Mouse (Mus musculus) forebrain, embryonic 16.5 days (tissue): ENCODE data around the gene Limk2. TPM values are rescaled to one million over a fixed set of nuclear protein-coding genes. Genes with fewer than 3 reads are reported as not detected.

Experiments
- ATAC-seq: fragments of 200-750 bp; cut with Nextera tagmentation; 2 replicates; pipeline ENCODE4 v1.8.0; 2017; ENCODE audit warnings: mild to moderate bottlenecking, moderate library complexity
- H3K27ac ChIP-seq: fragments of 300-500 bp; sonication (generic); 2 replicates; pipeline ENCODE4 v1.5.1; 2014; ENCODE audit warnings: low read length, control low read depth
- H3K27me3 ChIP-seq: fragments of 300-500 bp; sonication (generic); replicated peaks from 2 replicates; pipeline ENCODE4 v1.6.1; 2014; ENCODE audit warnings: low read length; ENCODE audit not compliant: control insufficient read depth, insufficient read depth
- H3K36me3 ChIP-seq: fragments of 300-500 bp; sonication (generic); 2 replicates; pipeline ENCODE4 v1.6.1; 2014; ENCODE audit not compliant: control insufficient read depth, insufficient read depth
- H3K4me1 ChIP-seq: fragments of 300-500 bp; sonication (generic); replicated peaks from 2 replicates; pipeline ENCODE4 v1.6.1; 2014; ENCODE audit warnings: low read length; ENCODE audit not compliant: control insufficient read depth, insufficient read depth
- H3K4me2 ChIP-seq: fragments of 300-500 bp; sonication (generic); 2 replicates; pipeline ENCODE4 v1.6.1; 2014; ENCODE audit warnings: mild to moderate bottlenecking, low read length, control low read depth
- H3K4me3 ChIP-seq: fragments of 300-500 bp; sonication (generic); replicated peaks from 2 replicates; pipeline ENCODE4 v1.5.1; 2014; ENCODE audit warnings: mild to moderate bottlenecking, low read length, control low read depth
- H3K9ac ChIP-seq: fragments of 300-500 bp; sonication (generic); replicated peaks from 2 replicates; pipeline ENCODE4 v1.6.1; 2014; ENCODE audit warnings: low read depth, low read length, control low read depth
- H3K9me3 ChIP-seq: fragments of 300-500 bp; sonication (generic); 2 replicates; pipeline ENCODE4 v1.6.1; 2016; ENCODE audit warnings: low read length; ENCODE audit not compliant: control insufficient read depth
- WGBS: fragments of 180-500 bp; shearing (Covaris S2); extraction: QIAGEN DNeasy Blood & Tissue Kit; methylation state at CpG from one replicate; pipeline ENCODE4 v1.1.7; 2014; 5-methylcytosine and 5-hydroxymethylcytosine counted together
- polyA plus RNA-seq: library from polyadenylated mRNA; unstranded; fragments of >200 nt; fragmentation: Nextera tagmentation; extraction: Ambion mirVana; gene quantifications from 2 replicates; pipeline ENCODE4 v1.2.1, GENCODE M21; 2015

Gene Limk2
- polyA plus RNA-seq, 1 experiment from 2014 or later = 127 TPM

DNA sequence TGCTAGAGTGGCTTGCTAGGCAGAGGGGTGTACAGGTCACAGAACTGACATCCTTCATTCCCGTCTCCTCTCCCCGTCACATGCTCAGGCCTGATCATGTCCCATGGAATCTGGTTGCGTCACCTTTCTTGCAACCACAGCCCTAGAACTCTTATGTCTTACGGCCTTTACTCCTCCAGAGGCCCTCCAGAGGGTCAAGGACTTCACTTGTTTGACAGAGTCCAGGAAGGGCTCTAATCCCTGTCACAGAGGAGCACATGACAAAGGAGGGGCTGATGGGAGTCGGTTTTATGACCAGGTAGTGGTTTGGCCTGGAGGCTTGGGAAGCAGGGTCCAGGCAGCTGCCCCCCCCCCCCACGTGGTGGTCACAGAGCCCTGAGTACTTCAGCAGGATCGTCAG lies 40.0 kb downstream of the Limk2 start:
- Histone ChIP-seq H3K27me3 (no peaks in the 10 kb centered on the region), H3K4me3 (no peak overlapping the region), H3K4me1 (peaks cover 39% of the 10 kb centered on the region), H3K4me2 (peak overlapping the region; percentile 66; the same call in 1 of the 2 replicates), H3K27ac (no peak overlapping the region), H3K36me3 (no peaks in the 10 kb centered on the region), H3K9me3 (no peaks in the 10 kb centered on the region), H3K9ac (no peak overlapping the region)
- ATAC-seq = no peak
- 61% methylated on average over 7 of the region's 7 CpGs for WGBS

- Histone ChIP-seq H3K4me1 (peaks cover 24% of the 10 kb centered on the region), H3K4me2 (no peak overlapping the region), H3K36me3 (no peaks in the 10 kb centered on the region), H3K4me3 (no peak overlapping the region), H3K27me3 (no peaks in the 10 kb centered on the region), H3K9ac (no peak overlapping the region), H3K9me3 (no peaks in the 10 kb centered on the region), H3K27ac (no peak overlapping the region)
- no peak for ATAC-seq
- 88% methylated on average over 7 of the region's 7 CpGs for WGBS
Observed at GRCm38 (mm10) chr11:3366411-3366810, 42.6 kb downstream of the Limk2 start.

DNA sequence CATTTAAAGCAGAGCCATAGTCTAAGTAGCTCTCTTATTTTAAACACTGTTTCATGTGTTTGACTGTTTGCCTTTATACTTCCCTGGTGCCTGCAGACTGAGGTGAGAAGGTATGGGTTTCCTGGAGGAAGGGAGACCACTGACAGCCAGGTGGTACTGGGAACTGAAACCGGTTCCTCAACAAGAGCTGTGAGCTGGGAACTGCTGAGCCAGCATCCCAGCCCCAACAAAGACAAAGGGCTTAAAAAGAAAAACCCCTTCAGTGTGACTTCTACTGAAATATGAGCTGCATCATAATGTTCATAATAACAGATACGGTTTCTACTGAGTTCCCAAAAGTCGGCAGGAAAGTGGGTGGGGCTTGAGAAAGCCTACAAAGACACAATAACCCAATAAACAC lies 46.1 kb downstream of the Limk2 start:
- Histone ChIP-seq H3K4me1 (no peaks in the 10 kb centered on the region), H3K36me3 (peaks cover 4% of the 10 kb centered on the region), H3K9ac (no peak overlapping the region), H3K4me3 (no peak overlapping the region), H3K4me2 (no peak overlapping the region), H3K9me3 (no peaks in the 10 kb centered on the region), H3K27ac (no peak overlapping the region), H3K27me3 (no peaks in the 10 kb centered on the region)
- 78% methylated on average over 3 of the region's 3 CpGs for WGBS
- ATAC-seq = no peak

- Histone ChIP-seq H3K36me3 (peaks cover 25% of the 10 kb centered on the region), H3K27ac (no peak overlapping the region), H3K4me3 (no peak overlapping the region), H3K4me2 (no peak overlapping the region), H3K4me1 (no peaks in the 10 kb centered on the region), H3K27me3 (no peaks in the 10 kb centered on the region), H3K9me3 (no peaks in the 10 kb centered on the region), H3K9ac (no peak overlapping the region)
- no peak for ATAC-seq
- WGBS = 44% methylated on average over 18 of the region's 18 CpGs
Observed at GRCm38 (mm10) chr11:3352990-3353585, 55.9 kb downstream of the Limk2 start.

GRCm38 (mm10) chr11:3352131-3352530 lies 56.9 kb downstream of the Limk2 start:
- H3K27me3 ChIP-seq = no peaks in the 10 kb centered on the region
- 93% methylated on average over 9 of the region's 9 CpGs for WGBS
- H3K4me2 ChIP-seq = no peak overlapping the region
- H3K36me3 ChIP-seq = peaks cover 21% of the 10 kb centered on the region
- no peak overlapping the region for H3K4me3 ChIP-seq
- H3K9me3 ChIP-seq = no peaks in the 10 kb centered on the region
- no peaks in the 10 kb centered on the region; the same call in 1 of the 2 replicates for H3K4me1 ChIP-seq
- H3K27ac ChIP-seq = no peak overlapping the region
- H3K9ac ChIP-seq = no peak overlapping the region
- no peak for ATAC-seq

- no peak overlapping the region for H3K4me3 ChIP-seq
- H3K4me1 ChIP-seq = no peaks in the 10 kb centered on the region; the same call in 1 of the 2 replicates
- H3K9me3 ChIP-seq = no peaks in the 10 kb centered on the region
- H3K36me3 ChIP-seq = peaks cover 17% of the 10 kb centered on the region; the same call in 1 of the 2 replicates
- H3K9ac ChIP-seq = no peak overlapping the region
- no peak for ATAC-seq
- 90% methylated on average over 4 of the region's 4 CpGs for WGBS
- H3K4me2 ChIP-seq = no peak overlapping the region
- no peak overlapping the region for H3K27ac ChIP-seq
- no peaks in the 10 kb centered on the region for H3K27me3 ChIP-seq
Observed at GRCm38 (mm10) chr11:3349343-3349695, 59.7 kb downstream of the Limk2 start.

DNA sequence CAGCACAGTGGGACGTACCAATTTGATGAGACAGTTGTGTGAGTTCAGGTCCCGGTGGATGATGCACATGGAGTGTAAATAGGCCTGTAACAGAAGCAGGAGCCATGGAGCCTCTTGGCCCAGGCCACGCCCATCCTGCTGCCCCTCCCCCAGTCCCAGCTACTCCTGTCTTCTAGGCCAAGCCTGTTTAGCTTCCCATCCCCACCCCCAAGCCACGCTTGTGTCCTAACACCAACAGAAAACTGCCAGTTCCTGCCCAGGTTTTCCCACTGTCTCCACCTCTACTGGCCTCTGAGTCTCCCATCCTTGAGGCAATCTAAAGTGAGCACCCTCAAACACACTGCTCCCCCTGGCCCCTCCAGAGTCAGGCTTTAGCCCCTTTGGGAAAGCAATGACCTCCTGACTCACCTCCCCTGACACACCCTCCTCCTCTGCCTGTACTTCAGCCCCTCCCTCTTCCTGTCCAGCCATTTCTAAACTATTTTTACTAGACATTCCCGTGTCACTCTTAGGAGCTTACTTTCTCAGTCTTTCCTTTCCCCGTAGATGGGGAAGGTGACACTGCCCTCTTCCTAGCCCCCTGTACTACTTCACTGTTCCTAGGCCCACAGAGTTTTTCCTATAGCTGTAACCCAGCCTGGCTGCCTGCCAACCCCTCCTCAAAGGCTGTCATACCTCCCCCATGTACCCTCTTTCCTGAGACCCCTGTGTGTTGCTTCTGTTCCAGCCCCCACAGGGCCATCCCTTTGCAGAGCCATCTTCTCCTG lies 60.2 kb downstream of the Limk2 start:
- Histone ChIP-seq H3K4me2 (no peak overlapping the region), H3K27ac (no peak overlapping the region), H3K9me3 (no peaks in the 10 kb centered on the region), H3K4me1 (no peaks in the 10 kb centered on the region; the same call in 1 of the 2 replicates), H3K27me3 (no peaks in the 10 kb centered on the region), H3K36me3 (peaks cover 13% of the 10 kb centered on the region; the same call in 1 of the 2 replicates), H3K9ac (no peak overlapping the region), H3K4me3 (no peak overlapping the region)
- WGBS = 57% methylated on average over 6 of the region's 6 CpGs
- ATAC-seq = no peak

DNA sequence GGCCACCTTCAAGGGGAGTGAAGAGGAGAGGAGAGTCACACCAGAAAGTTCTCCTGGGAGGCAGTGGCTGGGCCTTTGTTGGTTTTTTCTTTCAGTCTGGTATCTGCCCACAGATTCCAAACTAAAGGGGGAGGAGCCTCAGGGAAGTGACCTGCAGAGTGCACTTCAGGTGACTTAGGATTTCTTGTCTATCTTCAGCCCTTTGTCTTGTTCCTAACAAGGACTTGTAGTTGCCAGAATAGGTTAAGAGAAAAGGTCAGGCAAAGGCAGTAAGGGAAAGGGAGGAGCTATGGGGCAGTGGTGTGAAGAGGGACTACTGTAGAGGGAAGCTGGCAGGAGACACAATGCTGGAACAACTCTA lies 61.2 kb downstream of the Limk2 start:
- Histone ChIP-seq H3K9ac (no peak overlapping the region), H3K27ac (no peak overlapping the region)

GRCm38 (mm10) chr11:3347091-3347834 lies 61.7 kb downstream of the Limk2 start:
- Histone ChIP-seq H3K36me3 (peaks cover 15% of the 10 kb centered on the region; the same call in 1 of the 2 replicates), H3K27me3 (no peaks in the 10 kb centered on the region), H3K4me1 (no peaks in the 10 kb centered on the region; the same call in 1 of the 2 replicates), H3K4me2 (no peak overlapping the region), H3K4me3 (no peak overlapping the region), H3K9ac (no peak overlapping the region), H3K27ac (no peak overlapping the region; the same call in 1 of the 2 replicates), H3K9me3 (no peaks in the 10 kb centered on the region)
- 60% methylated on average over 12 of the region's 12 CpGs for WGBS
- peak; percentile 73 for ATAC-seq

More for the DNA sequence above, 61.2 kb downstream of the Limk2 start:
- Histone ChIP-seq H3K4me3 (no peak overlapping the region), H3K4me2 (no peak overlapping the region), H3K36me3 (peaks cover 12% of the 10 kb centered on the region; the same call in 1 of the 2 replicates), H3K4me1 (no peaks in the 10 kb centered on the region; the same call in 1 of the 2 replicates), H3K27me3 (no peaks in the 10 kb centered on the region), H3K9me3 (no peaks in the 10 kb centered on the region)
- ATAC-seq = no peak
